Mouse (Mus musculus) C2C12 (cell line): Measurements from ENCODE around the gene Tmem18. TPM values are rescaled to one million over a fixed set of nuclear protein-coding genes. Genes with fewer than 3 reads are reported as not detected.

Experiments
- H3K27me3 ChIP-seq: one replicate; pipeline ENCODE4 v1.6.1; 2011; ENCODE audit not compliant: control insufficient read depth, insufficient read depth, insufficient read length
- H3K36me3 ChIP-seq: one replicate; pipeline ENCODE4 v1.6.1; 2011; ENCODE audit not compliant: control insufficient read depth, insufficient read depth
- H3K4me3 ChIP-seq: one replicate; pipeline ENCODE4 v1.5.1; 2011; ENCODE audit warnings: mild to moderate bottlenecking, control low read depth; ENCODE audit not compliant: poor library complexity, insufficient read depth, severe bottlenecking
- H3K79me2 ChIP-seq: one replicate; pipeline ENCODE4 v1.6.1; 2011; ENCODE audit not compliant: control insufficient read depth, insufficient read depth
- H3K79me3 ChIP-seq: one replicate; pipeline ENCODE4 v1.6.1; 2011; ENCODE audit warnings: low read depth, control low read depth
- H3ac ChIP-seq: one replicate; pipeline ENCODE3; 2011; ENCODE audit warnings: low read depth; ENCODE audit not compliant: control insufficient read depth, insufficient read length
- CEBPB ChIP-seq: IDR thresholded peaks from one replicate; pipeline ENCODE4 v1.6.1; 2011; ENCODE audit warnings: low read depth, mild to moderate bottlenecking, control low read depth, moderate library complexity
- CTCF ChIP-seq: IDR thresholded peaks from one replicate; pipeline ENCODE4 v1.5.1; 2011; ENCODE audit not compliant: control insufficient read depth, insufficient read depth, insufficient read length
- FOSL1 ChIP-seq: IDR thresholded peaks from one replicate; pipeline ENCODE4 v1.8.0; 2011; ENCODE audit warnings: mild to moderate bottlenecking, low read length; ENCODE audit not compliant: poor library complexity, insufficient read depth, severe bottlenecking
- MAX ChIP-seq: IDR thresholded peaks from one replicate; pipeline ENCODE4 v1.6.1; 2011; ENCODE audit warnings: mild to moderate bottlenecking, control low read depth
- MYOD1 ChIP-seq: IDR thresholded peaks from one replicate; pipeline ENCODE4 v1.6.1; 2011; ENCODE audit warnings: low read depth; ENCODE audit not compliant: control insufficient read depth, insufficient read length
- MYOG ChIP-seq: IDR thresholded peaks from one replicate; pipeline ENCODE4 v1.6.1; 2011; ENCODE audit not compliant: control insufficient read depth, insufficient read length; ENCODE audit errors: extremely low read depth
- USF1 ChIP-seq: IDR thresholded peaks from one replicate; pipeline ENCODE4 v1.6.1; 2011; ENCODE audit warnings: low read depth, mild to moderate bottlenecking, control low read depth, moderate library complexity
- polyA plus RNA-seq: library from polyadenylated mRNA; unstranded; fragments of >200 nt; fragmentation: generic; extraction: Trizol; gene quantifications from one replicate; pipeline ENCODE4 v1.2.1, GENCODE M21; 2012; ENCODE audit warnings: missing spikeins

Gene Tmem18
- polyA plus RNA-seq, 1 experiment, result 6.9 TPM

- Histone ChIP-seq H3K79me2 (peaks cover 10% of the 10 kb centered on the region), H3K4me3 (no peak overlapping the region), H3K27me3 (no peaks in the 10 kb centered on the region), H3ac (no peak overlapping the region), H3K36me3 (no peaks in the 10 kb centered on the region), H3K79me3 (no peaks in the 10 kb centered on the region)
- TF ChIP-seq USF1 (no peak), CEBPB (no peak), MAX (no peak), CTCF (no peak), MYOG (no peak)
These were observed 2.9 kb upstream of the Tmem18 start for GRCm38 (mm10) chr12:30581277-30581676.

GRCm38 (mm10) chr12:30583586-30584355 is 455 bp upstream of the Tmem18 start:
- Histone ChIP-seq H3ac (peak overlapping the region; percentile 84), H3K4me3 (peak overlapping the region; percentile 61), H3K27me3 (no peaks in the 10 kb centered on the region), H3K79me3 (no peaks in the 10 kb centered on the region), H3K36me3 (peaks cover 18% of the 10 kb centered on the region), H3K79me2 (peaks cover 10% of the 10 kb centered on the region)
- no peak for TF ChIP-seq CTCF
- TF ChIP-seq FOSL1, result no peak
- no peak for TF ChIP-seq MAX
- no peak for TF ChIP-seq CEBPB
- TF ChIP-seq MYOG, result no peak

- Histone ChIP-seq H3K79me2 (peaks cover 10% of the 10 kb centered on the region), H3K36me3 (peaks cover 20% of the 10 kb centered on the region), H3K27me3 (no peaks in the 10 kb centered on the region), H3K79me3 (no peaks in the 10 kb centered on the region), H3K4me3 (peak overlapping the region; percentile 61), H3ac (peak overlapping the region; percentile 54)
- no peak for TF ChIP-seq MYOD1
These were observed 637 bp downstream of the Tmem18 start for GRCm38 (mm10) chr12:30584863-30585262.

GRCm38 (mm10) chr12:30591832-30592231 is 7.6 kb downstream of the Tmem18 start:
- Histone ChIP-seq H3K79me2 (no peaks in the 10 kb centered on the region), H3K27me3 (no peaks in the 10 kb centered on the region), H3ac (no peak overlapping the region), H3K79me3 (no peaks in the 10 kb centered on the region), H3K4me3 (no peak overlapping the region), H3K36me3 (peaks cover 31% of the 10 kb centered on the region)
- no peak for TF ChIP-seq CEBPB
- no peak for TF ChIP-seq FOSL1
- no peak for TF ChIP-seq USF1
- TF ChIP-seq MYOG, result no peak
- TF ChIP-seq MAX, result no peak
- TF ChIP-seq CTCF, result no peak
- no peak for TF ChIP-seq MYOD1

GRCm38 (mm10) chr12:30596818-30597407 is 12.7 kb downstream of the Tmem18 start:
- Histone ChIP-seq H3K79me2 (no peaks in the 10 kb centered on the region), H3K27me3 (no peaks in the 10 kb centered on the region), H3K79me3 (no peaks in the 10 kb centered on the region), H3ac (no peak overlapping the region), H3K4me3 (no peak overlapping the region), H3K36me3 (no peaks in the 10 kb centered on the region)
- TF ChIP-seq CTCF (peak; percentile 38), USF1 (no peak)

- Histone ChIP-seq H3K36me3 (no peaks in the 10 kb centered on the region), H3ac (no peak overlapping the region), H3K27me3 (no peaks in the 10 kb centered on the region), H3K4me3 (no peak overlapping the region), H3K79me3 (no peaks in the 10 kb centered on the region), H3K79me2 (no peaks in the 10 kb centered on the region)
- TF ChIP-seq MAX (no peak), USF1 (no peak), MYOD1 (peak; percentile 20), CEBPB (no peak), MYOG (no peak), FOSL1 (no peak), CTCF (no peak)
These were observed 14.7 kb downstream of the Tmem18 start for GRCm38 (mm10) chr12:30598955-30599354.
